Mouse (Mus musculus): Measurements from ENCODE around the gene Vapb. TPM values are rescaled to one million over a fixed set of nuclear protein-coding genes. Genes with fewer than 3 reads are reported as not detected.
A peak's percentile ranks its signal among the peaks of the same experiment; 100 is the strongest.

Gene Vapb
- polyA plus RNA-seq (2012; rRNA removed) (20.2 and 37.0 TPM in 2 replicates), polyA plus RNA-seq (2014; fragmentation: Nextera tagmentation; extraction: Ambion mirVana) (14.6 and 15.2 TPM in 2 replicates)

DNA sequence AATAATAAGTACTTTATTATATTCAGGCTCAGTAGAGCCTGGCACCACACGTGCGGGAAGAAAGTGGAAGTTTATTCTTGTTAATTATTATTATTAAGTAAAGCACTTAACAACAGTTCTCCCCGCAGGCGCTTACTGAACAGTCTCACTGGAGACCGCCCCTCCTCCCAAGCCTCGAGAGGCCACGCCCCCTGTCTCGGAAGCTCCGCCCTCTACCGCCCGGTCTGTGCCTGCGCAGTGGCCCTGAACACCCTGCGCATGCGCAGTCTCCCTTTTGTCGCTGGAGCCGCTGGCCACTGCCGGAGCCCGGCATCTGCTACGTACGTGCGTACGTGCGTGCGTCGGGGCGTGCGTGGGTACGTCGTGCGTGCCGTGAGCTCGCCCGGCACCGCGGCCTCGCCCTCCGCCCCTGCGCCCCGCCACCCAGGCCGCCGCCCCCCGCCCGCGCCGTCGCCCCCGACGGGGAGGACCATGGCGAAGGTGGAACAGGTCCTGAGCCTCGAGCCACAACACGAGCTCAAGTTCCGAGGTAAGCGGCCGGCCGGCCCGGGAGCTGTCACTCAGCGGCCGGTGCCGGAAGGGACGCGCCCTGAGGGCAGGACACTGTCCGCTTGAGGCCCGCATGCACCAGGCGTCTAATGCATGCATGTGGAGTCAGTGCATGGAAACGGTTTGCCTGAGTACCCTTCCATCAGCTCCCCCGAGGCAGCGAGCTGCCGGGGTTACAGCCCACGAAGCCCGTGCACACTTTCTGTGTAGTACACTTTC is at the start of gene Vapb:
Gene Vapb, plus strand, starts transcription at position 290 of the 768 bp plus-strand sequence.
- Histone ChIP-seq H3K4me1 (ENCODE audit: control insufficient read depth, insufficient read depth, low read length) (peaks cover 9% of the 10 kb centered on the region), H3K4me2 (replicated peaks; ENCODE audit: low read depth, low read length, severe bottlenecking) (peak within 1 kb of the TSS; percentile 76), H3K9ac (ENCODE audit: low read depth, low read length, severe bottlenecking) (peak within 1 kb of the TSS; percentile 88), H3K36me3 (ENCODE audit: control insufficient read depth, insufficient read depth, low read length) (no peaks in the 10 kb centered on the region), H3K27me3 (ENCODE audit: control insufficient read depth, insufficient read depth, low read length) (no peaks in the 10 kb centered on the region), H3K4me3 (replicated peaks; ENCODE audit: low read length) (peak within 1 kb of the TSS; percentile 95), H3K27ac (replicated peaks; ENCODE audit: low read depth, low read length) (peak within 1 kb of the TSS; percentile 75), H3K9me3 (ENCODE audit: control insufficient read depth, low read length) (no peaks in the 10 kb centered on the region)
- ATAC-seq (ENCODE audit: low FRiP score, low read depth) (peak; percentile 99), DNase-seq (ENCODE audit: low spot score) (peak; percentile 98)
- TF ChIP-seq POLR2A (IDR thresholded peaks at IDR 0.05; ENCODE audit: borderline replicate concordance, extremely low read depth, insufficient read depth, insufficient read length) = no peak
- 1% methylated on average over 59 of the region's 70 CpGs for WGBS

DNA sequence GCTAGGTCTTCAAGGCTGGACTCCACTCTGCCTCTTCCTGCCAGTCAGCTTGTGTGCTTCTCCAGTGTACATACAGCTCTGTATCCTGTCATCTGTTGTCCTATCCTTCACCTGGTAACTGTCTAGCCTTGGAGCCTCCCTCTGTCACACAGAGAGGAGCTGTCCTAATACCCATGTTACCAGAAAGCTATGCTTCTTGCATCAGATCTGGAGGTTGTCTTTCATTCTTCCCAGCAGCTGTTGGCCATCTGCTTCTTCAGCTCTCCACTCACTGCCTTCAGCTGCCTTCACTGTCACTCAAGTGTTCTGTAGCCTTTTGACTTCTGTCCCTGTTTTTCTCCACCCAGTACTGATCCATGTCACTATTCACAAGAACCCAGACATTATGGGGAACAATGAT is 47.5 kb upstream of the Vapb start:
- Histone ChIP-seq H3K27ac (replicated peaks; ENCODE audit: low read depth, low read length) (no peak overlapping the region), H3K4me3 (replicated peaks; ENCODE audit: low read length) (no peak overlapping the region), H3K4me2 (replicated peaks; ENCODE audit: low read depth, low read length, severe bottlenecking) (no peak overlapping the region), H3K27me3 (ENCODE audit: control insufficient read depth, insufficient read depth, low read length) (no peaks in the 10 kb centered on the region), H3K9ac (ENCODE audit: low read depth, low read length, severe bottlenecking) (no peak overlapping the region), H3K9me3 (ENCODE audit: control insufficient read depth, low read length) (no peaks in the 10 kb centered on the region), H3K4me1 (ENCODE audit: control insufficient read depth, insufficient read depth, low read length) (no peaks in the 10 kb centered on the region), H3K36me3 (ENCODE audit: control insufficient read depth, insufficient read depth, low read length) (peaks cover 39% of the 10 kb centered on the region)
- DNase-seq (ENCODE audit: low spot score) (peak; percentile 44), ATAC-seq (ENCODE audit: low FRiP score, low read depth) (0 out of 2 replicates have a peak, but pooled peaks have one; percentile 44)
- no peak for TF ChIP-seq POLR2A (IDR thresholded peaks at IDR 0.05; ENCODE audit: borderline replicate concordance, extremely low read depth, insufficient read depth, insufficient read length)

DNA sequence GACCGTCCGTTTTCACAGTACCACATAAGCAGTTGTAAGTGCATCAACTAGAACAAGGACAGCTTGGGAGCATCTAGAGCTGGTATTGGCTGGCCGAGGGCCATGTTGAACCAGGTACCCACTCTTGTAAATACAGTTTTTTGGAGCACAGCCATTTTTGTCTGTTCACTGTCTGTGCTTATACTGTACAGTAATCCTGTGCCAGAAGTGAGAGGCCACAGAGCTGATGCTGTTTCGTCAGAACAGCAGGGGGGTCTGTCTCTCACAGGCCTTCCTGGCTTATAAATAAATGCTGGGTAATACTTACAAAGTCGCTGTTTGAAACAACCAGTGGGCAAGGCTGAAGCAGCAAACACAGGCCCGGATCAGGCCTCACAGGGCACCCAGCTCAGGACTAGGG is 45.6 kb upstream of the Vapb start:
- H3K4me2 ChIP-seq (replicated peaks; ENCODE audit: low read depth, low read length, severe bottlenecking) = no peak overlapping the region
- DNase-seq (ENCODE audit: low spot score) (no peak), ATAC-seq (ENCODE audit: low FRiP score, low read depth) (no peak)
- no peaks in the 10 kb centered on the region for H3K27me3 ChIP-seq (ENCODE audit: control insufficient read depth, insufficient read depth, low read length)
- H3K27ac ChIP-seq (replicated peaks; ENCODE audit: low read depth, low read length) = no peak overlapping the region
- H3K36me3 ChIP-seq (ENCODE audit: control insufficient read depth, insufficient read depth, low read length) = peaks cover 58% of the 10 kb centered on the region
- H3K9ac ChIP-seq (ENCODE audit: low read depth, low read length, severe bottlenecking) = no peak overlapping the region
- no peak for TF ChIP-seq POLR2A (IDR thresholded peaks at IDR 0.05; ENCODE audit: borderline replicate concordance, extremely low read depth, insufficient read depth, insufficient read length)
- H3K4me3 ChIP-seq (replicated peaks; ENCODE audit: low read length) = no peak overlapping the region
- H3K9me3 ChIP-seq (ENCODE audit: control insufficient read depth, low read length) = no peaks in the 10 kb centered on the region
- 80% methylated on average over 6 of the region's 6 CpGs for WGBS
- no peaks in the 10 kb centered on the region for H3K4me1 ChIP-seq (ENCODE audit: control insufficient read depth, insufficient read depth, low read length)

DNA sequence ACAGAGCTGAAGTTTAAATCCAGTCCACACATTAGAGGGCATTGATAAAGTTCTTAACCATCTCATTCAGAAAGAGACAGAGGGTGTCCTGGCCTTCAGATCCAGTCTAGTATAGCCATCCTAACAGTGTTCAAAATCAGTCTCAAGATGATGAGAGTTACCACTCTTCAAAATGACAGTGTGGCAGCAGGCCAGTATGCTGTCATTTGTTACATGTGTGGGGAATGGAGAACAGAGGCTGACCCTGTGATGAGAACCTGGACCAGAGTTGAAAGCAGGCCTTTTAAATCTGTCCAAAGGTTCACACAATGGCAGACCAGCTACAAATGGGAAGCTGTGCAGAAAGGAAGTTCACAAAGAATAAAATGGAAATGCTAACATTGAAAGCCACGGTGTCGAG is 44.6 kb upstream of the Vapb start:
- H3K9ac ChIP-seq (ENCODE audit: low read depth, low read length, severe bottlenecking) = no peak overlapping the region
- H3K27me3 ChIP-seq (ENCODE audit: control insufficient read depth, insufficient read depth, low read length) = no peaks in the 10 kb centered on the region
- DNase-seq (ENCODE audit: low spot score) (no peak), ATAC-seq (ENCODE audit: low FRiP score, low read depth) (no peak)
- no peaks in the 10 kb centered on the region for H3K9me3 ChIP-seq (ENCODE audit: control insufficient read depth, low read length)
- no peaks in the 10 kb centered on the region for H3K4me1 ChIP-seq (ENCODE audit: control insufficient read depth, insufficient read depth, low read length)
- peaks cover 67% of the 10 kb centered on the region for H3K36me3 ChIP-seq (ENCODE audit: control insufficient read depth, insufficient read depth, low read length)
- WGBS = 91% methylated on average over 2 of the region's 2 CpGs
- no peak overlapping the region for H3K4me3 ChIP-seq (replicated peaks; ENCODE audit: low read length)
- H3K27ac ChIP-seq (replicated peaks; ENCODE audit: low read depth, low read length) = no peak overlapping the region
- no peak for TF ChIP-seq POLR2A (IDR thresholded peaks at IDR 0.05; ENCODE audit: borderline replicate concordance, extremely low read depth, insufficient read depth, insufficient read length)
- no peak overlapping the region for H3K4me2 ChIP-seq (replicated peaks; ENCODE audit: low read depth, low read length, severe bottlenecking)

DNA sequence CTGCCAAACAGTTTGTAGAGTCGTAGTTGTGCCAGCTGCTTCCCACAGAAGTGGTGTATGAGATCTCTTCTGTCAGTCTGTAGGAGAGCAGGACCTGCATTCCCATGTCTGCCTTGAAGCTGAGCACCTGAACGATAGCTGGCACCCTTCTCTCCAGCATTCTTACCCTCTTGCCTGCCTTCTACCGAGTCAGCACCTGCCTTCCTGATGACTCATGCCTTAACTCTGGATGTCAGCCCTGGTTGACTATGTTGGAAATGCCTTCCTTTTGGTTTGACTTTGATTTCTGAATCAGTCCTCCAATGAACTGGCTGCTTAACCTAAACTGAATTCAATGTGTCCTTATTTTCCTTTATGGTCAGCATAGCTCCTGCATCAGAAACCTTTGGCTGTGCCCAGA is 38.5 kb upstream of the Vapb start:
- no peak overlapping the region for H3K27ac ChIP-seq (replicated peaks; ENCODE audit: low read depth, low read length)
- DNase-seq (ENCODE audit: low spot score) (no peak), ATAC-seq (ENCODE audit: low FRiP score, low read depth) (no peak)
- TF ChIP-seq POLR2A (IDR thresholded peaks at IDR 0.05; ENCODE audit: borderline replicate concordance, extremely low read depth, insufficient read depth, insufficient read length) = no peak
- 72% methylated on average over 3 of the region's 3 CpGs for WGBS
- no peak overlapping the region for H3K4me3 ChIP-seq (replicated peaks; ENCODE audit: low read length)
- no peak overlapping the region for H3K4me2 ChIP-seq (replicated peaks; ENCODE audit: low read depth, low read length, severe bottlenecking)
- H3K4me1 ChIP-seq (ENCODE audit: control insufficient read depth, insufficient read depth, low read length) = peaks cover 17% of the 10 kb centered on the region
- H3K36me3 ChIP-seq (ENCODE audit: control insufficient read depth, insufficient read depth, low read length) = peaks cover 76% of the 10 kb centered on the region
- H3K27me3 ChIP-seq (ENCODE audit: control insufficient read depth, insufficient read depth, low read length) = no peaks in the 10 kb centered on the region
- H3K9ac ChIP-seq (ENCODE audit: low read depth, low read length, severe bottlenecking) = no peak overlapping the region
- H3K9me3 ChIP-seq (ENCODE audit: control insufficient read depth, low read length) = no peaks in the 10 kb centered on the region
